Mouse (Mus musculus) thymus, adult 2 months (tissue): ENCODE measurements around the gene Tcf25.

ENCODE experiments used
- CTCF ChIP-seq: fragments of 200-500 bp; IDR thresholded peaks from 2 replicates; pipeline ENCODE4 v1.5.1; 2012; ENCODE audit warnings: mild to moderate bottlenecking, control low read depth, low read length, moderate library complexity, borderline replicate concordance; ENCODE audit not compliant: control insufficient read depth, poor library complexity, insufficient read depth; ENCODE audit errors: extremely low read depth
- POLR2A ChIP-seq: fragments of 200-500 bp; IDR thresholded peaks from 2 replicates; pipeline ENCODE4 v1.6.1; 2012; ENCODE audit warnings: mild to moderate bottlenecking, low read length, control low read depth, moderate library complexity; ENCODE audit not compliant: control insufficient read depth, poor library complexity, insufficient read depth; ENCODE audit errors: extremely low read depth

- TF ChIP-seq CTCF: no peak
- TF ChIP-seq POLR2A: no peak
Observed at GRCm38 (mm10) chr8:123402730-123403326, 29.3 kb downstream of the Tcf25 start.
